Mouse (Mus musculus) bone marrow, adult 2 months (tissue): ENCODE measurements around the gene Med16.

ENCODE experiments used
- CTCF ChIP-seq: fragments of 200-500 bp; IDR thresholded peaks from 2 replicates; pipeline ENCODE4 v1.5.1; 2011; ENCODE audit warnings: low read length, control low read depth; ENCODE audit not compliant: control insufficient read depth, insufficient read depth
- POLR2A ChIP-seq: fragments of 200-500 bp; IDR thresholded peaks from 2 replicates; pipeline ENCODE4 v1.6.1; 2011; ENCODE audit warnings: low read depth, mild to moderate bottlenecking, control low read depth, low read length, borderline replicate concordance; ENCODE audit not compliant: control insufficient read depth

- TF ChIP-seq POLR2A, result no peak
- TF ChIP-seq CTCF, result no peak
These were observed 17.2 kb upstream of the Med16 start for GRCm38 (mm10) chr10:79925785-79926490.
